Mouse (Mus musculus) neutrophil, adult 5-6 weeks (primary cell): ENCODE data around the gene Zc3h12d. TPM values are rescaled to one million over a fixed set of nuclear protein-coding genes. Genes with fewer than 3 reads are reported as not detected.

Source experiments
- ATAC-seq: fragments of 151-379, 151-347 bp; 2 replicates; pipeline ENCODE4 v1.8.0; 2017; ENCODE audit warnings: mild to moderate bottlenecking, moderate TSS enrichment; ENCODE audit not compliant: insufficient number of reproducible peaks, poor library complexity, low FRiP score, severe bottlenecking; ENCODE audit errors: extremely low read depth
- total RNA-seq: library from RNA; stranded (forward); fragments of 200-1000 nt; gene quantifications from 2 replicates; pipeline ENCODE4 v1.2.3, GENCODE M21; 2017

Zc3h12d gene
- total RNA-seq, 1 experiment from 2014 or later, result 48.3 TPM

- no peak for ATAC-seq
These were observed 5.2 kb downstream of the Zc3h12d start for GRCm38 (mm10) chr10:7837446-7837845.

DNA sequence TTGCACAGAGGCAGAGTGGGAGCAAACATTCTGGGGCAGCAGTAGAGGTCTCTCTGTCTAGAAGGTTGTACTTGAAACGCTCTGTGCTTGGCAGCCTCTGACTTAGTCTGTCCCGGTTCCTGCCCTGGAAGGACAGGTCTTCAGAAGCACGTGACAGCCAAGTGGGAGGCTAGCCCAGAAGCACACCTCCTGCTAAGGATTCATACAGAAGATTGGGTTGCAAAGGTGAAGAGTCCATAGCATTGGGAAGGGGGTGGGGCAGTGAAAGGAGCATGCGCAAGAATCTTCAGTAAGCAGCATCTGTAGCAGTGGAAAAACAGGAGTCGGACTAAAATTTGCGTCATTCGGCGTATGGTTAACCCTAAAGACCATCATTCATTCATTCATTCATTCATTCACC lies 5.8 kb downstream of the Zc3h12d start:
- ATAC-seq, result no peak

- no peak for ATAC-seq
These were observed 6.7 kb downstream of the Zc3h12d start for GRCm38 (mm10) chr10:7838874-7839421.

- peak; percentile 40 for ATAC-seq
These were observed 7.5 kb downstream of the Zc3h12d start for GRCm38 (mm10) chr10:7839551-7840352.

DNA sequence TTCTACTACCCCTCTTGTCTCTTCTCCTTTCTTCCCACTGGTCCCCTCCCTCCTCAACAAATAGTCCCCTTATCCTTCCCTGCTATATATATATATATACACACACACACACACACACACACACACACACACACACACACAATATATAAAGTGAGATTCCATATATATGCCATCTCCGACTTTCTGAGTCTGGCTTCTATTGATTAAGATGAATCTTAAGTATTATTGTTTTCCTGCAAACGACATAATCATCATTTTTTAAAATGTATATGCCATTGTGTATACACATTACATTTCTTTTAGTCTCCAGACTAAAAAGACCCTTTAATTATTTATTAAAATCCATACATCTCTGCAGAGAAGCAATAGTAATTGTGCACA lies 8.1 kb downstream of the Zc3h12d start:
- no peak for ATAC-seq

GRCm38 (mm10) chr10:7840785-7841184 lies 8.5 kb downstream of the Zc3h12d start:
- ATAC-seq, result no peak

- peak; percentile 71 for ATAC-seq
These were observed 9.4 kb downstream of the Zc3h12d start for GRCm38 (mm10) chr10:7841571-7842080.

GRCm38 (mm10) chr10:7843181-7843580 lies 10.9 kb downstream of the Zc3h12d start:
- no peak for ATAC-seq

DNA sequence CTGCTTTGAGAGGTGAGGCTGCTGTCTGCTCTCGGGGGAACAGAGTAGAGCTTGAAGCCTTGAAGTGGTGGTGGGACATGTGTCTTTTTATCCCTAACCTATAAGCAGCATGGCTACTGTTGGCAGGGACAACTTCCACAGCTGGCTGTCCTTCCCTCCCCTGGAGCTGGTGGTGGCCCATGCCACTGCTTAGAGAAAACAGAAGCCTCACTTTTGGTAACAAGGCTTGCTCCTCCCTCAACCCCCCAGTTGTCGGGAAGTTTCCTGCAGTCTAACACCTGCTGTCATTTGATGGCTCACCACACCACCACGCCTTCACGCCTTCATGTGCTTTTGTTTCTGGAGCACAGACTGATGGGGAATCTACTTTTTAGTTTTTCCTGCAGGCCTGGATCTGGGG lies 11.9 kb downstream of the Zc3h12d start:
- no peak for ATAC-seq

- ATAC-seq, result no peak
These were observed 12.9 kb downstream of the Zc3h12d start for GRCm38 (mm10) chr10:7845136-7845535.

DNA sequence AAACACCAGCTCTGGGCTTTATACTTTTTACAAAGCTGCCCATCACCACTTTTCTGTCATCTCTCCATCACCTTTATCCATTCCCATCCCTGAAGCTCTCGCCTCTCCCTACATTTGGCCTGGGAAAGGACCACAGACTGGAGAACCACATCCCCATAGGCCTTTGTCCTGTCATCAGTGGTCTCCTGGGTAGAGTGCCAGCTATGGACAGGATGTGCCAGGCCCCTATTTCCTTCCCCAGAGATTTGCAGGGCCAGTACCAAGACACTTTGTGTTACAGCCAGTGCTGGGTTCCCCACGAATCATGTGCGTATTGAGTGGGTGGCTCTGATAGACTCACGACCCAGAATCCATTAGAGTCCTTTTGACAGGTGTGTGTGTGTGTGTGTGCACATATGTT lies 13.7 kb downstream of the Zc3h12d start:
- no peak for ATAC-seq

DNA sequence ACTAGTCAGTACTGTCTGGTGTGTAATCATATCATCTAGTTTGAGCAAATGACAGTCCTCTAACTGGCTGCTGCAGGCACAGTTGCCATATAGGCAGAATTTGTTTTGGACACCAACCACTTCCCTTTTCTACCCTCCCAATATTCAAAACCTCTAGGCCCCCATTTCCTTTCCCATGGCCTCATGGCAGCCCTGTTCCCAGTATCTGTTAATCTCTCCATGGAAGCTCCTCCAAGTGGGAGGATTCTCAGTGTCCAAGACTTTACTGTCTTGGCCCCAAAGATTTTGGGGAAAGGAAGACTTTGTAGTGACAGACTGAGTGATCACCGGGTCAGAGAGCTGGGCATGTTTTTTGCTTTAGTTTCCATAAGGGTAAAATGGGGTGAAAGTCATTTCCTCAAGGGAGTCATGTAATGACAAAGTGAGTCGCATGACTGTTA lies 14.9 kb downstream of the Zc3h12d start:
- peak; percentile 47 for ATAC-seq

GRCm38 (mm10) chr10:7851891-7852290 lies 19.6 kb downstream of the Zc3h12d start:
- ATAC-seq, result peak; percentile 22; the same call in 1 of the 2 replicates

GRCm38 (mm10) chr10:7860494-7860893 lies 28.2 kb downstream of the Zc3h12d start:
- no peak for ATAC-seq

- ATAC-seq, result no peak
These were observed 29.1 kb downstream of the Zc3h12d start for GRCm38 (mm10) chr10:7861259-7861936.

DNA sequence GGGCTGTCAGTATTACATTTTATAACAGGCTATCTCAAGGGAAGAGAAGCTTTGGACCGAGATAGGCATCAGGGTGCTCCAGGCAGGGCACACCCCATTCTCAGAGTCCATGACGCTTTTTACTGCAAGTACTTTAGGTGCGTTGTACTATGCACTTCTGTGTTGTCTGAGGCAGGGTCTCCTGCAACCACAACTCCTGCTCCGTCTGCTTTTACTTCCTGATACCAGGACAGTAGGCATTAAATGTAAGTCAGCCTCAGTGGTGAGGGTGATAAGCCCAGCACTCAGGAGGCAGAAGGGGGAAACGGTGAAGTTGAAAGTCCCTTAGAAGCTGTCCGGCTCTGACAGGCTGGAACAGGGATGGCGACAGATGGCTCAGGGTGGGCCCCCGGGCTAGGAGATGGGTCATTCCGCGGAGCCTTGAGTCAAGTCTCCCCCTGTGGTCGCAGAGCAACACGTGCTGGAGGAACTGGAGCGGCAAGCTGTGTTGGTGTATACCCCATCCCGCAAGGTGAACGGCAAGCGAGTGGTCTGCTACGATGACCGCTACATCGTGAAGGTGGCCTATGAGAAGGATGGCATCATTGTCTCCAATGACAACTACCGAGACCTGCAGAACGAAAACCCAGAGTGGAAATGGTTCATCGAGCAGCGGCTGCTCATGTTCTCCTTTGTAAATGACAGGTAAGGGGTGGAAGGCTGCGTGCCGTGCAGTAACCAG lies 29.8 kb downstream of the Zc3h12d start:
- no peak for ATAC-seq

GRCm38 (mm10) chr10:7863411-7863810 lies 31.1 kb downstream of the Zc3h12d start:
- no peak for ATAC-seq

- no peak for ATAC-seq
These were observed 31.9 kb downstream of the Zc3h12d start for GRCm38 (mm10) chr10:7864184-7864583.

DNA sequence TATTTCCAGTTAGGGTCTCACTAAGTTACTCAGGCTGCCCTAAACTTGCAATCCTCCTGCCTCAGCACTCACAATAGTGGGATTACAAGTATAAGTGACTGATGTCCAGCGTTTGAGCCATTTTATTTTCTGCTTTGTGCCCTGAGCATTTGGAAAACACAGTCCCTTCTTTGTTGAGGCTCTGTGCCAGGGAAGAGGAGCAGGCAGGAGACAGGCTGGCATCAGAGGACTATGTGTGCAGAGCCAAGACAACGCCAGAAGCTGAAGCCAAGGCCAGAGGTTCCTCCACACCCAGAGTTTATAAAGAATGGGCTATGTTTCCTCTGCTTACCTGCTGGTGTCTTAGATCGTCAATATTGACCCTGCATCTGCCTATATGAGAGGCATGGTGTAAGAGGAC lies 32.5 kb downstream of the Zc3h12d start:
- no peak for ATAC-seq
